Mouse (Mus musculus) MN1 (cell line): ENCODE results near the gene Lrmda.
"Not testable (repeated sequence)": the region's sequence is repeated elsewhere in the genome, so short reads cannot be mapped to it uniquely, and the experiment has no call there.

Experiments
- DNase-seq: peaks from one replicate; pipeline ENCODE4 v3.0.0-alpha.2; 2016; ENCODE audit warnings: low spot score

Gene Lrmda

DNA sequence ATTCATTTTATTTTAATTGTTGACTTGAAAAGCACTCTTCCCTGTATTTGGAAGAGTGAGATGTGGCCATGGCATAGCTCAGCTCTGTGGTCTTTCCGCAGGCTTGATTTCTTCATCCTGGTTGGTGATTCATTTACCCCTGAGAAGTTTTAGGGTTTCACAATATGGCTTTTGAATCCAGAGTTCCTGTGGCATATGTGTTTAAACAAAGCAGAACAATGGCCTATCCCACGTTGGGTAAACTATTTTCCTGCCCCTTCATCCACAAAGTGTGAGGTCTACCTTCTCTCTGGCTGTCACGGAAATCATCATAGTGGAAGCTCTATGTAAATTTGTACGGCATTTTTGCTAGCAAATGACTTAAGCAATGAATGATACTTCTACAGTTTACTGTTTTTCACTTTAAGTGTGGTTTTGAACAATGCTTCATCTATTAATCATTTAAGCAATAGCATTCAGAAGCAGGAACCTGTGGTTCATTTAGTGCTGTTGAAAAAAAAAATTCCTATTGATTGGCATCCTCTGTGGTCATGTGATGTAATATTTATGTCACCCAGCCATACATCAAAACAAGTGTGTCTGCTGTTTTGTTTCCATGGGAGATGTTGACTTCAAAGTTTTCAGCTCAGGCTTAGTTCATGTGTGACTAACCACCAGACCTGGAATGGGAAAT, 567.9 kb downstream of the Lrmda start:
- DNase-seq, result no peak

DNA sequence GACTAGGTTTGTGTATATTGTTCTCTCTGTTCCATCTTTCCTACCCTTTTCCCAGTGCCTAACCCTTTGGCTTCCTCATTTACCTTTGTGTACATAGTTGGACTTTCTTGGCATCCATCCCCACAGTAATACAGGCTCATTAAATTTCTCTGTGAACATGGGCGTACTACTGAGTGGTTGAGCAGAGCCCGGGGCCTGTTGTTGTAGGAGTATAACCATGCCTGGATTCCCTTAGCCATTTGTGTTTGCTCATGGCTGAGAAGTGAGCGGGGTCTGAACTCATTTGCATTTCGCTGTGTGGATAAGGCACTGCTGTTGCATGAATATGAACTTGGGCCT, 568.4 kb downstream of the Lrmda start:
- no peak for DNase-seq

DNA sequence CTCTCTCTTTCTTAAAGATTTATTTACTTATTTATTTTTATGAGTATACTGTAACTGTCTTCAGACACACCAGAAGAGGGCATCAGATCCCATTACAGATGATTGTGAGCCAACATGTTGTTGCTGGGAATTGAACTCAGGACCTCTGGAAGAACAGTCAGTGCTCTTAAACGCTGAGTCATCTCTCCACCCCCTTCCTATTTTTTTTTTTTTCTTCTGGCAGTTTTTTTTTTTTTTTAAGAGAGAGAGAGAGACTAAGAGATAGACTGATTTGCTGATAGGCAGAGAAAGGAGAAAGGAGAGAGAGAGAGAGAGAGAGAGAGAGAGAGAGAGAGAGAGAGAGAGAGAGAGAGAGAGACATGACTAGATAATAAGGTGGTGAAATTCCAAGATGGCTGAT, 568.9 kb downstream of the Lrmda start:
- DNase-seq, result not testable (repeated sequence)

DNA sequence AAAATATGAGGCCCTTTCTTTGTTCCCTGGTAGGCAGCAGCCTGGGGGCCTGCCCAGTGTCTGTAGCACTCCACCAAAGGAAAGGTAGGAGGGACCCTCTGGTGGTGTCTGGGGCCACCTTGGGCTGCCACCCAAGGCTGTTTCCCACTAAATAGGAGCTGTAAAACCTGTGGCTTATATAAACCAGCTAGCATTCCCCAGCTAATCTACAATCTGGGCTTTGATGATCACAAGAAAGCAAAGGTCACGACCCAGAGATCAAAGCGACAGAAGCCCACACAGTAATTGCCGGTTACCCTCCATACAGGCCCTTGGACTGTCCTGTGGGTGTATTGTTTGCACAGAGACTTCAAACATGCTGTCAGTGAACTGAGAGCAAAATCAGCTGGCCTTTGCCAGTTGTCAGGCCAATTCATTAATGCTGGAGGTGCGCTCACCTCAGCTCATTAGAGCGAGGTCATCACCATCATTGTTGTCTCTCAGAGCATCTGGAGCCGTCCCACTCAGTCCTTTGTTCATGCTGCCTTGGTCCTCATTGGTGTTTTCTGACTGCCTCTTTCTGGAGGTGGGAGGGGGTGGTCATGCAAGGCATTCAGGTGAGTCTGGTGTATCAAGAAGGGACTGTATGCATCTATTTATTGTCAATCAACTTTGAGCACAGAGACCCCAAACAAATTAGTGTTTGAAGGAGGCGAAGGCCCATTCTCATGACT, 570.1 kb downstream of the Lrmda start:
- no peak for DNase-seq

- no peak for DNase-seq
Observed at GRCm38 (mm10) chr14:22591186-22591585, 571.7 kb downstream of the Lrmda start.

GRCm38 (mm10) chr14:22597508-22597907, 578.0 kb downstream of the Lrmda start:
- DNase-seq, result no peak

DNA sequence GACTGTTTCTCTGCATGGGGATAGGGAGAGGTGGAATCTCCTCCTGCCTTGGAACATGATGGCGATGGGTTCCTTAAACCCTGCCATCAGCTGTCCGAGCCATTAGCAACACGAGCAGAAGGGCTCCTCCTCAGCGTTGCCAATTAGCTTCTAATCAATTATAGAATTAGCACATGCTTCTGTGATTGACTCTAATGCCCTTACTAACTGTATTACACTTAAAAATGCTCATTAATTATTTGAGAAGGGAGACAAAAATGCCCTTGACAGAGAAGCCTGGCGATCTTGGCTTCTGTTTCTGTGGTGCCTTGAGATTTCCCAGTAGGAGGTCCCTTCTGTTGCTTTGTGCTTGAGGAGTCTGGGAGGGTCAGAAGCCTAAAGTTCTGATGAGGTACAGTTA, 579.1 kb downstream of the Lrmda start:
- DNase-seq, result no peak

DNA sequence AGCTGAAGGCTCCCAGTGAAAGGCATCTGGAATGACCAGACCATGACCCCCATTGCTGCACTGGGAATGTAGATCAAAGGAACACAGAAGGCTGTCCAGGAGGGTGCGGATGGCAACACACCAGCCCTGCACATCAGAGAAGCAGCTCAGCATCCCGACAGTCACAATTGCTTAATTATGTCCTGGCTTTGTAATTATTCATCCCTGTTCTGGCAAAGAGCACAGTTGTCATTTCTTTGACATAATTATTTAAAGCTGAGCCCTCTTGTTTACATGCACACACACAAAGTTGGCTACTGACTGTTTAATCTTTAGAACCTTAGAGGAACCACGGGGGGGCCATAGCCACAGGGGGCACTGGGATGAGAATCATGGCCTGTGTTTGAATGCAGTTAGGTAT, 580.7 kb downstream of the Lrmda start:
- no peak for DNase-seq

- DNase-seq, result no peak
Observed at GRCm38 (mm10) chr14:22602308-22602707, 582.8 kb downstream of the Lrmda start.

DNA sequence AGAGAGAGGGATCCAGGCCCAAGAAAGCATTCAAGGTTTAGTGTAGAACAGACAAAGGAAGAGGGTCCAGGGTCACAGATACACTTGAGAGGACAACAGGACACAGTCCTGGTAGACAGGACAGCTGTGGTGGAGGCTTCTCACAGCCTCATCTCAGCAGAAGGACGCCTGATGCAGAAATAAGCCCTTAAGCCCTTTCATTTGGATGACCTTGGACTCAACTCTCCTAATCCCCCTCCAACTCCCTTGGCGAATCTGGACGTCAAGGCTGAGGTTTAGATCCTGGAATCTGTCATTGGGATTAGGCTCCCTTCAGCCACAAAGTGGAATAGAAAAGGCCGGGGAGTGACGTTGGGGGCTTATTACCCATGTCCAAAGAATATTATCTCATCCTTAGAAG, 589.1 kb downstream of the Lrmda start:
- no peak for DNase-seq

DNA sequence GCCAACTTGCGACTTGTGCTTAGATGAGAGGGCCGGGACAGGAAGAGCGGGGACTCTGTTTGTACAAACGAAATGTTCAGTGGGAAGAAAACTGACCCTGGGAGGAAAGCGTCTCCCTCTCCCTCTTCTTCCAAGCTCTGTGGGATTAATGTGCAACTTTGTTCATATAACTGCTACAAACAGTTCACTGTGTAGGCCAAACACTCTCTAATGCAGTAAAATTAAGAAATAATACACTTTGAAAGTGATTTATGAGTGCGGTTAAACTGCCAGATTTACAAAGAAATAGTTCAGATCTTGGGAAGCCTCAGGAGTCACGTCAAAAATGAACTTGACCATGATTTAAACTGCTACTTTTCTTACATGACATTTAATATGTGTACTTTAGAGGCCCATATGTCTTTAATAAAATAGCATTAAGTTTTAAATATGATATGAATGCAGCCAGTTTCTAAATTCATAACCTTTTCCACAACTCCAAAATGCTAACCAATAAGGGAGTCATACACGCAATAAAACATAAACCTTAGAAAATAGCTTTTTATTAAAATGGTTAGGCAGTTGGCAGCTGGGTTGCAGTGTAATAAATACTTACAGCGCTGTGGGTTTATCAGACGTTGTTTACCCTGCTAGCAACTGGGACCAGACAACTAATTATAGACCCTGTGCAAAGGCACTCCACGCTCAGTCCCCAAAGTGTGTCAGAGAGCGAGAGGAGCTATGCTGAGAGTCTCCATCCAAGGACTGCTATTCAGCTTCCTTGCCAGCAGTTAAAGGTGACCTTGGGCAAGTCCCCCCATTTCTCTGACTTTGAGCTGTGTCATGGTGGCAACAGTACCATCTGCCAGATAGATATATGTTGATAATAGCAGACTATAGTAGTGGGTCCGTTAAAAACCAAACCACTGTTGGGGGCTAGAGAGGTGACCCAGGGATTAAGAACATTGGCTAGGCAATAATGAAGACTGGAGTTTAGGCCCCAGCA, 590.0 kb downstream of the Lrmda start:
- DNase-seq, result no peak

- DNase-seq, result no peak
Observed at GRCm38 (mm10) chr14:22611011-22611410, 591.5 kb downstream of the Lrmda start.

DNA sequence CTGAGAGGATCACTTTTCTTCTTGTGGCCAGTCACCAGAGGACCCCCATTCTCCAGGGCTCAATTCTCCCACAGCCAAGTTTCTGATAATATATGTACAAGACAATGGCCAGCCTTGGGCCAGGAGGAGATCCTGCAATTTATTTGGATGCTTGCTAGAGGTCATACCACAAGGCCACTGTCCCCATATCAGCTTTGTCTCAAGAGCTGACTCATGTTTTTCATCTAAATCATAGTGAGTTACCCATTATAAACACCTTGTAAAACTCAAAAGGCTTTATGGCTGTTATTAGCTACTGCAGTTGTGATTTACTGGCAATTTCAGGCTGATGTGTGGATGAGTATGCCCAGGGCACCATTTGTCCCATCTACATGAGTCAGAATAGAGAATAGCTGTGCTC, 600.7 kb downstream of the Lrmda start:
- no peak for DNase-seq

- DNase-seq, result no peak
Observed at GRCm38 (mm10) chr14:22621941-22622340, 602.4 kb downstream of the Lrmda start.

DNA sequence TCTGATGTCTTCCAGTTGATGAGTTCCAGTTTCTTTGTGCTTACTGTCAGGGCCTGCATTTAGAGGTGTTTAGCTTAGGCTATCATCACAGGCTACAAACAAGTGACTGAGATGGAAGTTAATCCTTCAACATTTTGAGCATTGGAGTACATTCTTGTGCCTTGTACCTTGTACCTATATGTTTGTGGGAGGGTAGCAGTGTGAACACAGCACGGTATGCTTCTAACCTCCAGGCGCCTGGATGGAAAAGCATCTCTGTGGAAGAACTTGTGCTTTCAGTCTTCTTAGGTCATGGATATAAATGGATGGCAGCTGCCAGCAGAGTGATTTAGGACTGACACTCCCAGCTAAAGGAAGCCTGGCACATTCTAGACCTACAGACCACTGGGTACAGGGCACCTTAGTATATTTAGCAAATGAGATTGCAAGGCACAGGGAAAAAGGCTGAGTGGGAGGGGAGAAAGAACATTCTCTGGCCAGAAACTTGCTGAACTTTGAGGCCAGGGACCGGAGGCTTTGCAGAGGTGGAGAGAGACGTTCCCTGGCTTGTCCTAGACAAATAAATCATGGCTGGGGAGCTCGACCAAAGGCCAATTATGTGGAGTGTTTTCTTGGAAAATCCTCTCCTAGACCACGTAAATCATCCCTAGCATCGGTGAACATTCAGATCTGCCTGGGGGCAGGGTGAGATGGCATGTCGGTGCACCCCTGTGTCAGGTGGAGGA, 607.8 kb downstream of the Lrmda start:
- DNase-seq, result no peak

GRCm38 (mm10) chr14:22630361-22630867, 610.9 kb downstream of the Lrmda start:
- no peak for DNase-seq

DNA sequence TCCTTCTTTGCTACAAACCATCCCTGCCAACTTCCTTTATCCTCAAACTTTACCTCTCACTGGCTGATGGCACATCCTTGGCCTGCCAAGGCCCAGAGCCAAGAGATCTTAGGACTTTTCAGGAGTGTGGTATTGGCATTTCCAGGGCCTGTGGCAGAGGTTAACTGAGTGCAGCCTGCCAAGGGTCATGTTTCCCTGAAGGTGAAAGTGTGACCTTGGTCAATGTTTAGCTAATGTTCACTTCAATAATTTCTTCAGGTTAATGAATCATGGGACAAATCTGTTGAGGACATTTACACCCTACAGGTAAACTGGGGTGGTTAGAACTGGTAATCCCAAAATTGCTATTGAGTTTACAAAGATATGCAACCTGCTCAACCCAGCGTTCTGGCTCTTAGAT, 614.1 kb downstream of the Lrmda start:
- DNase-seq, result no peak

DNA sequence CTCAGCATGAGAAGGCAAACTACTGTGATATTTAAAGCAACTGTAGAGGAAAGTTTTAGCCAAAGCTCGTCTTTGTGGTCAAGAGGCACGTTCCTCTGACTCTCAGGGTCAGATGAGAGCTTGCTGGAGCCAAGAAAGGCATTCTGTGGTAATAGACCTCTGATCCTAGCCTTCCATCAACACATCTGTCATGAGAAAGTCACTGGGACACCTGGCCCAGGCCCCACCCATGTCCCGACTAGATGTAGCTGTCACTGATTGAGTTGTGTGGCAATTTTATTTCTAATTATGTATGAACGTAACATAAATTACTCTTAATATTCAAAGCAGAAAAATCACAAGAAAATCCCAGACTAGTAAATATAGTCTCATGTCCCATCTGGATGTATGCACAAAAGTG, 624.0 kb downstream of the Lrmda start:
- no peak for DNase-seq

DNA sequence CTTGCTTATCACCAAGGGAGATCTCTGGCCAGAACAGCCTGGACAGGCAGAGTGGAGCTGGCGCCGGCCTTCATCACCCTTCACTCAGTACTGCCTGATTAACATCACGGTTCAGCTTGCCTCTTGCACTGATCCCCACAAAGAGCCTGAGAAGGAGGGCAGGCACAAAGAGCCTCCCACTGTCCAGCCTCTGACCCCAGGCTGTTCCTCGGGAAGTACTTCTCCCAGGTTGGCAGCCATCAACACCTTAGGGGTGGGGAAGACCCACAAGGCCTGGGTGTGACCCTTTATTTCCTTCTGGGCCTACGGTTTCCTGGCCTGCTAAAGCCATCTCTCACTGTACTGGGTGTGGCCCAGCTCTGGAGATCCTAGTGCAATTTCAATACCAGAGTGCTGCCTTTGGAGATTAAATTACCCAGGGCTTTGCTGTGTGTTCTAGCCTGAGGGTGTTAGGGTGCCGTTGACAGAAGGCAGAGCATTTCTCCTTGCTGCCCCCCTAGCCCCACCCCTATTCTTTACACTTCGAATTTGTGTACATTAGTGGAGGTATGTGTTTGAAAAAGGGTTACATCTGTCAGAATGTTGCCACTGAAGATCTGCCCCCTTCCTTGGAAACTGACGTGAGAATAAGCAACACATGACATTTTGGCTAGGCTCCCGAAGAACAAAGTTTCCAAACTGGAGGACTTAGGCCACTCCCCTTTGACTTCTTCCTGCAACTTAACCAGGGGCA, 628.5 kb downstream of the Lrmda start:
- DNase-seq, result no peak

GRCm38 (mm10) chr14:22649411-22649911, 629.9 kb downstream of the Lrmda start:
- DNase-seq, result no peak
